Mouse (Mus musculus) spleen, postnatal 10 days (tissue): ENCODE measurements around the gene Polr3e.

Experiments
- DNase-seq, 2 experiments: peaks; one replicate each; pipeline ENCODE4 v3.0.0; 2021 to 2022; ENCODE audit warnings: low spot score in 2 of 2

Polr3e gene

GRCm38 (mm10) chr7:120917592-120918461 is at the start of gene Polr3e:
TSS of gene Polr3e (plus strand) at chr7:120917744.
- DNase-seq: peak; percentile 99 to 100

DNA sequence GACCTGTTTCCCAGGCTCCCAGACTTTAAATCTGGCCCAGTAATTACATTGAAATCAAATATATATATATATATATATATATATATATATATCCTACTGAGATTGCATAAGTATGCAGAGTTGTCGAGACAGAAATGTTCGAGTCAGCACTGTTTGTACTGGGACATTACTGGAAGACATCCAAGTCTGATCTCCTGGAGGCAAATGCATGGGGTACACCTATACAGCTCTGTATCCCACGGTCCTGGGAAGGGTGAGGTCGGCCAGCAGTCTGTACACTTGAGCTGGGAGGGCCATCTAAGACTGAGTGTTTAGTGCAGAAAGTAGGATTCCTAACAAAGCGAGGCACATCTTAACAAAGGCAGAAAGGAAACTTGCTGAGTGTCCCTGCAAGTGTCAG is 47.7 kb upstream of the Polr3e start:
- DNase-seq: no peak

DNA sequence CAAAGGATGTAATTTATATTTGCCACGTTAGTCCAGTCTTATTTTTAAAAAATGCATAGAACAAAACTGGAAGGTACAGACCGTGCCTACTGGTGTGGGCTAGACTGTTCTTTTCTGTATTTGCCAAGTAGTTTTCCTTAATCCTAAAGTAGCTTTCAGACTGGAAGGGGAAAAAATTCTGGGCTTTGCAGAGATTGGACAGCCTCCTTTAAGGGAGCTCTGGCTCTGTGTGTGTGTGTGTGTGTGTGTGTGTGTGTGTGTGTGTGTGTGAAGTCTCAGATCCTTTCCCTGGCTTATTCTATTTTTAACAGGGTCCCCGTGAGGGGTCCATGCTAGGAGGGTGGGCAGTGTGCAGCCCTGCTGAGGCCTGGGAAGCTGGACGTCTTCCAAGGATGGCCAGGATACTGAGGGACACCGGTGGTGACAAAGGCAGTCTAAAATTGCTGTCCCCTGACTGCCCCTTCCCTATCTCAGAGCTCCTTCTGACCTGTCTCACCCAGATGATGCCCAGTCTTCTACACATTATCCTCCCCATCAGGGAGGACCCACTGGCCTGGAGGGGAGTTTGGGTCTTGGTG is 47.0 kb upstream of the Polr3e start:
- no peak for DNase-seq

DNA sequence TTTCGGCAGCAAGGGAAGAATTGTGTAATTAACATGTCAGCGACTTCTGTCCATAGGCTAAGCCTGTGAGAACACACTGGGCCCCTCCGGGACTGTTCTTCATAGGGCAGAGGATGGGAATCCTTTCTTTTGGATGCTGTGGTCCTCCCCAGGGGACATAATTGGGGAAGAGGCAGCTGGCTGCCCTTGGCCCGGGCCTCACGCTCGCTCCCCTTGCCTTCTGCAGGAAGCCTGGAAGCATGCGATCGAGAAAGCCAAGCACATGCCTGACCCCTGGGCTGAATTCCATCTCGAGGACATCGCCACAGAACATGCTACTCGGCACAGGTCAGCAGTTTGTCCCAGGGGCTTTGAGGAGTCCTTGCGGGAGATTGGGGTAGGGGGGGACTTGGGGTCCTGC is 44.5 kb upstream of the Polr3e start:
- no peak for DNase-seq

- peak in 1 of 2 experiments; percentile 34 for DNase-seq
Observed at GRCm38 (mm10) chr7:120874021-120874420, 43.5 kb upstream of the Polr3e start.

DNA sequence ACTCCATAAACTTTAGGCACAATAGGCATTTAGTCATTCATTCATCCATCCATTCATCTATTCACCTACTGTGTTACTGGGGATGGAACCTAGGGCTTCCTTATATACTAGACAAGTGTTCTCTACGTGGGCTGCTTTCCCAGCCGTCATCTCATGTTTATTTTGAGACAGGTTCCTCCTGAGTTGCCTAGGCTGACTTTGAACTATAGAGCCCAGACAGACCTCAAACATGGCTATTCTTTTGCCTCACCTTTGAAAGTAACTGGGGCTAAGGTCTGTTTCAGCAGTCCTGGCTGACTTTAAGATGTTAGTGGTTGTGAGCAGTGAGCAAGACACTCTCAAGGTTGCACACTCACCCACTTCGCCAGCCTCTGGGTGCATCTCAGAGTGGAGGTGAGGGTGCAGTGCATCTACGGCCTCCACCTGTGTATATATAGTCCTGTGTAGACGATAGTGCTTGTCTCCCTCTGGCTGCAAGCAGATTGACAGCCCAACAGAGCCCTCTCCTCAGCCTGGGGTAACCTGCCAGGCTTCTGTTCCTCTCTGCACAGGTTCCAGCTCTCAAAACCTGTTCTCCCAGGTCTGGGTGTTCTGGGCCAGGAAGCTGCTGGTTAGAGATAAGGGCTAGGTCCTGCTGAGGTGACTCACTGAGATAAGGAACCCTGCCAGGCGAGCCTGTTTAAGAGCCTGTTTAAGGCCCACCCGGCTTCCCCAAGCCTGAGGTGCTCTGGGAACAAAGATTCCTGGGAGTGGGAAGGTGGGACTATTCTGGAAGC is 42.6 kb upstream of the Polr3e start:
- peak in 1 of 2 experiments; percentile 77 for DNase-seq

DNA sequence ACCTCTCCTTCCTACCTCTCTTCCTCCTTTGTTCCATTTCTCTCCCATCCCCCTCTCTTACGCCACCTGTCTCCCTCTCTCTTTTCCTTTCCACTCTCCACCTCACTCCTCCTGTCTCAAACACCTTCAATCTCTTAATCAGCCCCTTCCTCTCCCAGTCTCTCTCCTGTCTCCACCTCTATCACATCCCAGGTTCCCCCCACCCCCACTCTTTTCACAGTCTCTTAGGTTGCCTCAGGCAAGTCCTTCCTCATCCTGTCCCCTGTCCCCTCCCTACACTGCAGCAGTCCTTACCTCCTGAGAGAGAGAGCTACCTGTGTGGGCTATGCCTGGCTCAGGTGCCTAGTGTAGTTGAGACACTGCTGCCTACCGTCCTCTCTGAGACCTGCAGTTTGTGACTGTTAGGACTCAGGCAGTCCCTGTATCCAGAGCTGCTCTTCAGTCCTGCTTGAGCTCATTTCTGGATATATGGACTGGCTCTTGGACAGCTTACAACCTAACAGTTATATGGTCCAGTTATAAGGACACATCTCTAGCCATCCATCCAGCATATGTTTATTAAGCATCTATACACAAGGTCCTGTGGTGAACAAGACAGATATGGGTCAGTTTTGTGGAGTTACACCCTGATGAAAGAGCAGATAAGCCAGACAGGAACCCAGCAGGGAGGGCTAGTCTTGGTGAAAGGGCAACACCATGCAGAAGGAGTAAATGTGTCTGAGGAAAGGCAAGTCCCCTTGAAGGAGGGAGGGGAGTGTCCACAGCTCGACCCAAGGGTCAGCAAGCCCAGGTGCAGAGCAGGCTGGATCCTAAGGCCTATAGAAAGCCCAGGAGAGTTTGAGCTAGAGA is 41.8 kb upstream of the Polr3e start:
- peak; percentile 45 to 62 for DNase-seq

- no peak for DNase-seq
Observed at GRCm38 (mm10) chr7:120878271-120878670, 39.3 kb upstream of the Polr3e start.

DNA sequence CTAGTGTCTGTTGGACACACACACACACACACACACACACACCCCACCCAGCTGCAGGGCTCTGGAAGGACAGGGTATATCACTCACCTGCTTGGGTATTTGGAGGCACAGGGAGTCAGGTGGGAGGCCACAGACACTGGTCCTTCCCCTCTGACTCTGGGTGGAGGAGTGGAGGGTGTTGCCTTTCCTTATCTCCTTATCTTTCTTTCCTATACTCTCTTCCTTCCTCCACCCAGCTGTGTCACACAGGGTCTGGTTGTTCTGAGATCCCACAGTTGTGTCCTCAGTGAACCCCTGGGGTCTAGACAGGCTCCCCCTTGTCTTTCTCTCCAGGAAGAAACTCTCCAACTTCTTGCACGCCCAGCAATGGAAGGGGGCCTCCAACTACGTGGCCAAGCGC is 37.6 kb upstream of the Polr3e start:
- peak in 1 of 2 experiments; percentile 47 for DNase-seq

GRCm38 (mm10) chr7:120880770-120881169 is 36.8 kb upstream of the Polr3e start:
- peak in 1 of 2 experiments; percentile 38 for DNase-seq

DNA sequence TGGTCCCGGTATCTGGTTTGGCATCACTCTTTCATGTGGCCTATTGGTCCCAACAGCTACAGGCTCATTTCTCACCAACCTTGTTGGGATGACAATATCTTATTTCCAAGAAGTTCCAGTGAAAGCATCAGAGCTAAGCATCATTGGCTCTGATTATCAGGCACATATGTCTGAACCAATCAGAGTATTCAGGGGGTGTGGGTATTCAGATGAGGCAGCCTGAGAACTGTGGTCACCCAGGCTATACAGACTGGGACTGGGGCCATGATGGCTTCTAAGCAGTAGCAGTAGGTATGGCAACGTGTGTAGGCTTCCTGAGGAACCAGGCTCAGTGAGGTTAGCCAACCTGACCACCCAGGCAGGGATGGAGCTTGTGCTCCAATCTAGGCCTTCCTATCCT is 36.1 kb upstream of the Polr3e start:
- no peak for DNase-seq

DNA sequence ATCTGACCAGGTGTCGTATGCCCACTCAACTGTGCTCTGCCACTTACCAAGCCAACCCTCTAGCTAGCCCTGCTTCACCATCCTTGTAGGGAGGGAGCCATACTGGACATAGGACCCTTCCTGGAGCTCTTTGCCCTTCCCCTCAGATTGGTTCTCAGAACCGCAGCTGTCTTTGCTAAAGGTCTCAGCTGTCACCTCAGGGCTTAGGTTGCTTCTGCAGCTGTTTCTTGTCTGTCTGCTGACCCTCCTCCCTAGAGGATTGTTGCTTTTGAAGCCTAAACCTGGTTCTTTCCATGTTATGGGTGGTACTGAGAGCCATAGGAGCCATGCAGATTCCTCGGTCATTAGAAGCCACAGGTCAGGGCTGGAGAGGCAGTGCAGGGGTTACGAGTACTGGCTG is 34.9 kb upstream of the Polr3e start:
- no peak for DNase-seq

DNA sequence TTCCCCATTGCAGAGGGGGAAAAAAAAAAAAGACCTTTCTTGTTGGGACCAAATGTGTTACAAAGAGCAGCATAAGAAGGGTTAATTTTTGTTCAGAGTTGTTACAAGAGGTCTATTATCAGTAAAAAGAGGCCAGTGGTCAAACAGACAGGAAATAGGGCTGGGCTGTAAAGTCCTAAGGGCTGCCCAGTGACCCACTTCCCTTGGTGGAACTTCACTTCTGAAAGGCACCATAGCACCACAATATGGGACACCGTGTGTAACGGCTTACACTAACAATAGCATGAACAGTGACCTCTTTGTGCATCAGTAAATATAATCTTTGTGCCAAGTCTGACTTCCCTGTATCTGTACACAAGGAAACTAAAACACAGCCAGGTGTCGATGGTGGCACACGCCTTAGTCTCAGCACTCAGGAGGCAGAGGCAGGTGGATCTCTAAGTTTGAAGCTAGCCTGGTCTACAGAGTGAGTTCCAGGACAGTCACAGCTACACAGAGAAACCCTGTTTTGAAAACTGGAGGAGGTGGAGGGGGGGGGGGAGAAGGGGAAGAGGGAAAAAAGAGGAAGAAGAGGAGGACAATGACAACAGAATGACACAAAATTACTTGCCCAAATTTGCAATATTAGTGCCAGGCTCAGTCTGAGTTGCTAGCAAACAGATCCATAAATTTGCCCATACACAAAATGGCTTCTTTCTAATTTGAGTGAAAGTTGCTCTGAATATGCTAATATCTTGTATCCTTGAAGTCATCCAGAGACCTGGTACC is 33.8 kb upstream of the Polr3e start:
- no peak for DNase-seq

GRCm38 (mm10) chr7:120884746-120885145 is 32.8 kb upstream of the Polr3e start:
- no peak for DNase-seq

- DNase-seq: no peak
Observed at GRCm38 (mm10) chr7:120893123-120893522, 24.4 kb upstream of the Polr3e start.

GRCm38 (mm10) chr7:120897054-120897453 is 20.5 kb upstream of the Polr3e start:
- DNase-seq: no peak

GRCm38 (mm10) chr7:120897711-120898335 is 19.7 kb upstream of the Polr3e start:
- DNase-seq: no peak

DNA sequence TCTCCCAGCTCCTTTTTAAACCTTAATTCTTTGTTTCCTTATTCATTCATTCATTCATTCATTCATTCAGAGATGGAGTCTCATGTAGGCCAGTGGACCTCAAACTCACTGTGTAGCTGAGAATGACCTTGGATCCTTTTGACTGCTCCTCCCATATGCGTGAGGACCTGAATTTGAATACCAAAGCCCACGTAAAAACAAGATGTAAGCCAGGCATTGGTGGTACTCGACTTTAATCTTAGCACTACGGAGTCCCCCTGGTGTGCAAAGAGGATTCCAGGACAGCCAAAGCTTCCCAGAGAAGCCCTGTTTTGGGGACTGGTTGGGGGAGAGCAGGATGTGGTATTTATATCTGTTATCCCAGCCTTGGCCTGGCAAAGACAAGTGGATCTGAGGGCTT is 17.4 kb upstream of the Polr3e start:
- no peak for DNase-seq

GRCm38 (mm10) chr7:120901701-120902100 is 15.8 kb upstream of the Polr3e start:
- no peak for DNase-seq

- no peak for DNase-seq
Observed at GRCm38 (mm10) chr7:120902931-120903330, 14.6 kb upstream of the Polr3e start.
